Mouse (Mus musculus) heart, embryonic 15.5 days (tissue): Measurements from ENCODE around the gene Rcc2. TPM values are rescaled to one million over a fixed set of nuclear protein-coding genes. Genes with fewer than 3 reads are reported as not detected.
A peak's percentile ranks its signal among the peaks of the same experiment; 100 is the strongest.

ENCODE experiments used
- ATAC-seq: fragments of 200-750 bp; cut with Nextera tagmentation; replicated peaks from 2 replicates; pipeline ENCODE4 v1.8.0; 2017; ENCODE audit warnings: low read depth, moderate TSS enrichment; ENCODE audit not compliant: insufficient number of reproducible peaks, insufficient read depth, low FRiP score
- H3K27ac ChIP-seq: fragments of 300-500 bp; sonication (generic); 2 replicates; pipeline ENCODE4 v1.5.1; 2015; ENCODE audit warnings: mild to moderate bottlenecking, inconsistent platforms
- H3K27me3 ChIP-seq: fragments of 300-500 bp; sonication (generic); 2 replicates; pipeline ENCODE4 v1.6.1; 2015; ENCODE audit warnings: inconsistent platforms
- H3K36me3 ChIP-seq: fragments of 300-500 bp; sonication (generic); 2 replicates; pipeline ENCODE4 v1.6.1; 2015; ENCODE audit warnings: mild to moderate bottlenecking, inconsistent platforms
- H3K4me1 ChIP-seq: fragments of 300-500 bp; sonication (generic); replicated peaks from 2 replicates; pipeline ENCODE4 v1.6.1; 2015; ENCODE audit warnings: inconsistent platforms
- H3K4me2 ChIP-seq: fragments of 300-500 bp; sonication (generic); 2 replicates; pipeline ENCODE4 v1.6.1; 2015; ENCODE audit warnings: inconsistent platforms, mild to moderate bottlenecking, moderate library complexity
- H3K4me3 ChIP-seq: fragments of 300-500 bp; sonication (generic); 2 replicates; pipeline ENCODE4 v1.5.1; 2015; ENCODE audit warnings: mild to moderate bottlenecking, inconsistent platforms
- H3K9ac ChIP-seq: fragments of 300-500 bp; sonication (generic); 2 replicates; pipeline ENCODE4 v1.6.1; 2015; ENCODE audit warnings: mild to moderate bottlenecking, inconsistent platforms
- H3K9me3 ChIP-seq: fragments of 300-500 bp; sonication (generic); replicated peaks from 2 replicates; pipeline ENCODE4 v1.6.1; 2016; ENCODE audit warnings: inconsistent platforms
- WGBS: fragments of 180-500 bp; shearing (Covaris S2); methylation state at CpG from one replicate; pipeline ENCODE4 v1.1.7; 2015; ENCODE audit warnings: mixed read lengths; 5-methylcytosine and 5-hydroxymethylcytosine counted together
- polyA plus RNA-seq: library from polyadenylated mRNA; unstranded; fragments of >200 nt; fragmentation: Nextera tagmentation; extraction: Ambion mirVana; gene quantifications from 2 replicates; pipeline ENCODE4 v1.2.1, GENCODE M21; 2015

Gene Rcc2
- 13.9 and 24.6 TPM in 2 replicates for polyA plus RNA-seq

GRCm38 (mm10) chr4:140700269-140701018 is at the start of gene Rcc2:
Gene Rcc2, plus strand, starts transcription at chr4:140700541.
- Histone ChIP-seq H3K27me3 (peaks cover 10% of the 10 kb centered on the region; the same call in 1 of the 2 replicates), H3K27ac (peak within 1 kb of the TSS; percentile 88), H3K4me3 (peak within 1 kb of the TSS; percentile 90), H3K9ac (peak within 1 kb of the TSS; percentile 92), H3K36me3 (no peaks in the 10 kb centered on the region), H3K9me3 (no peaks in the 10 kb centered on the region), H3K4me1 (peaks cover 42% of the 10 kb centered on the region), H3K4me2 (peak within 1 kb of the TSS; percentile 92)
- 9% methylated on average over 20 of the region's 20 CpGs for WGBS
- ATAC-seq = no peak

GRCm38 (mm10) chr4:140653835-140654583 is 46.3 kb upstream of the Rcc2 start:
- no peak overlapping the region for H3K27ac ChIP-seq
- no peak overlapping the region for H3K9ac ChIP-seq
- ATAC-seq = no peak
- H3K9me3 ChIP-seq = no peaks in the 10 kb centered on the region
- 40% methylated on average over 14 of the region's 14 CpGs for WGBS
- H3K27me3 ChIP-seq = no peaks in the 10 kb centered on the region
- no peaks in the 10 kb centered on the region for H3K36me3 ChIP-seq
- no peak overlapping the region for H3K4me2 ChIP-seq
- H3K4me1 ChIP-seq = peaks cover 31% of the 10 kb centered on the region
- H3K4me3 ChIP-seq = no peak overlapping the region

GRCm38 (mm10) chr4:140654798-140655197 is 45.5 kb upstream of the Rcc2 start:
- H3K27me3 ChIP-seq = no peaks in the 10 kb centered on the region
- H3K4me3 ChIP-seq = no peak overlapping the region
- H3K4me1 ChIP-seq = peaks cover 23% of the 10 kb centered on the region
- no peak overlapping the region for H3K27ac ChIP-seq
- ATAC-seq = no peak
- WGBS = 73% methylated on average over 8 of the region's 8 CpGs
- no peaks in the 10 kb centered on the region for H3K36me3 ChIP-seq
- H3K4me2 ChIP-seq = no peak overlapping the region
- H3K9ac ChIP-seq = no peak overlapping the region
- no peaks in the 10 kb centered on the region for H3K9me3 ChIP-seq

- no peak overlapping the region for H3K4me3 ChIP-seq
- no peak for ATAC-seq
These were observed 43.8 kb upstream of the Rcc2 start for GRCm38 (mm10) chr4:140656529-140656928.

GRCm38 (mm10) chr4:140657681-140658575 is 42.4 kb upstream of the Rcc2 start:
- H3K27ac ChIP-seq = peak overlapping the region; percentile 98
- H3K9me3 ChIP-seq = no peaks in the 10 kb centered on the region
- H3K27me3 ChIP-seq = no peaks in the 10 kb centered on the region
- H3K4me3 ChIP-seq = peak overlapping the region; percentile 17
- H3K4me1 ChIP-seq = peaks cover 38% of the 10 kb centered on the region
- no peaks in the 10 kb centered on the region for H3K36me3 ChIP-seq
- WGBS = 8% methylated on average over 24 of the region's 24 CpGs
- ATAC-seq = peak; percentile 88
- H3K4me2 ChIP-seq = peak overlapping the region; percentile 59
- peak overlapping the region; percentile 52 for H3K9ac ChIP-seq

More at GRCm38 (mm10) chr4:140656529-140656928, 43.8 kb upstream of the Rcc2 start:
- Histone ChIP-seq H3K9me3 (no peaks in the 10 kb centered on the region), H3K27me3 (no peaks in the 10 kb centered on the region), H3K4me2 (no peak overlapping the region), H3K4me1 (peaks cover 26% of the 10 kb centered on the region), H3K9ac (no peak overlapping the region), H3K27ac (no peak overlapping the region), H3K36me3 (no peaks in the 10 kb centered on the region)
- 76% methylated on average over 8 of the region's 8 CpGs for WGBS

GRCm38 (mm10) chr4:140661406-140662022 is 38.8 kb upstream of the Rcc2 start:
- WGBS = 70% methylated on average over 18 of the region's 18 CpGs
- no peaks in the 10 kb centered on the region; the same call in 1 of the 2 replicates for H3K27me3 ChIP-seq
- no peak for ATAC-seq
- H3K9me3 ChIP-seq = no peaks in the 10 kb centered on the region
- no peak overlapping the region for H3K4me2 ChIP-seq
- no peak overlapping the region for H3K4me3 ChIP-seq
- H3K27ac ChIP-seq = no peak overlapping the region
- no peaks in the 10 kb centered on the region for H3K36me3 ChIP-seq
- no peak overlapping the region for H3K9ac ChIP-seq
- H3K4me1 ChIP-seq = peaks cover 45% of the 10 kb centered on the region

- H3K4me2 ChIP-seq = no peak overlapping the region
- no peak overlapping the region for H3K9ac ChIP-seq
- no peak overlapping the region for H3K4me3 ChIP-seq
- peaks cover 39% of the 10 kb centered on the region for H3K4me1 ChIP-seq
- ATAC-seq = no peak
- H3K36me3 ChIP-seq = no peaks in the 10 kb centered on the region
- WGBS = 26% methylated on average over 7 of the region's 7 CpGs
- H3K27ac ChIP-seq = no peak overlapping the region
- no peaks in the 10 kb centered on the region; the same call in 1 of the 2 replicates for H3K27me3 ChIP-seq
- no peaks in the 10 kb centered on the region for H3K9me3 ChIP-seq
These were observed 37.9 kb upstream of the Rcc2 start for GRCm38 (mm10) chr4:140662453-140662852.

- Histone ChIP-seq H3K27ac (no peak overlapping the region), H3K9ac (no peak overlapping the region)
- ATAC-seq = no peak
These were observed 37.3 kb upstream of the Rcc2 start for GRCm38 (mm10) chr4:140662882-140663585.

GRCm38 (mm10) chr4:140665053-140665452 is 35.3 kb upstream of the Rcc2 start:
- ATAC-seq = no peak
- Histone ChIP-seq H3K9ac (no peak overlapping the region), H3K27ac (no peak overlapping the region), H3K27me3 (no peaks in the 10 kb centered on the region; the same call in 1 of the 2 replicates), H3K4me3 (no peak overlapping the region), H3K9me3 (no peaks in the 10 kb centered on the region), H3K4me2 (no peak overlapping the region), H3K4me1 (peaks cover 23% of the 10 kb centered on the region), H3K36me3 (no peaks in the 10 kb centered on the region)
- WGBS = 77% methylated on average over 7 of the region's 7 CpGs

More at GRCm38 (mm10) chr4:140662882-140663585, 37.3 kb upstream of the Rcc2 start:
- Histone ChIP-seq H3K4me2 (no peak overlapping the region), H3K9me3 (no peaks in the 10 kb centered on the region), H3K27me3 (no peaks in the 10 kb centered on the region; the same call in 1 of the 2 replicates), H3K4me1 (peaks cover 33% of the 10 kb centered on the region), H3K4me3 (no peak overlapping the region), H3K36me3 (no peaks in the 10 kb centered on the region)
- 26% methylated on average over 10 of the region's 10 CpGs for WGBS

- H3K9me3 ChIP-seq = no peaks in the 10 kb centered on the region
- no peak within 1 kb of the TSS for H3K9ac ChIP-seq
- H3K4me1 ChIP-seq = peaks cover 23% of the 10 kb centered on the region
- no peak for ATAC-seq
- H3K27ac ChIP-seq = no peak within 1 kb of the TSS
- no peak within 1 kb of the TSS for H3K4me3 ChIP-seq
- no peaks in the 10 kb centered on the region; the same call in 1 of the 2 replicates for H3K27me3 ChIP-seq
- 52% methylated on average over 11 of the region's 11 CpGs for WGBS
- no peaks in the 10 kb centered on the region for H3K36me3 ChIP-seq
- H3K4me2 ChIP-seq = no peak within 1 kb of the TSS
These were observed 34.6 kb upstream of the Rcc2 start, which contains the start of gene Arhgef10l for GRCm38 (mm10) chr4:140665760-140666159. Gene Arhgef10l, minus strand, starts transcription at chr4:140666012.
